Mouse (Mus musculus) small intestine, adult 2 months (tissue): ENCODE measurements around the gene Mkrn3.

Experiments used
- CTCF ChIP-seq: fragments of 200-500 bp; IDR thresholded peaks from 2 replicates; pipeline ENCODE4 v1.5.1; 2012; ENCODE audit warnings: low read depth, mild to moderate bottlenecking, control low read depth, inconsistent platforms, low read length, moderate library complexity, mixed read lengths; ENCODE audit not compliant: insufficient replicate concordance, insufficient read length; ENCODE audit errors: extremely low read depth
- POLR2A ChIP-seq: fragments of 200-500 bp; IDR thresholded peaks from 2 replicates; pipeline ENCODE4 v1.6.1; 2012; ENCODE audit warnings: low read depth, mild to moderate bottlenecking, control low read depth, inconsistent platforms, low read length, moderate library complexity

GRCm38 (mm10) chr7:62463878-62464755, 44.2 kb upstream of the Mkrn3 start, which contains the start of gene Peg12:
- no peak for TF ChIP-seq POLR2A
- TF ChIP-seq CTCF = no peak
